Mouse (Mus musculus) neural tube, embryonic 15.5 days (tissue): Measurements from ENCODE around the gene Saa1. TPM values are rescaled to one million over a fixed set of nuclear protein-coding genes. Genes with fewer than 3 reads are reported as not detected.
"Not testable (repeated sequence)": the region's sequence is repeated elsewhere in the genome, so short reads cannot be mapped to it uniquely, and the experiment has no call there.

ENCODE experiments used
- ATAC-seq: fragments of 200-750 bp; cut with Nextera tagmentation; 2 replicates; pipeline ENCODE4 v1.8.0; 2017; ENCODE audit warnings: mild to moderate bottlenecking, moderate TSS enrichment, moderate library complexity; ENCODE audit not compliant: low FRiP score
- H3K27ac ChIP-seq: fragments of 300-500 bp; sonication (generic); replicated peaks from 2 replicates; pipeline ENCODE4 v1.5.1; 2015; ENCODE audit warnings: mild to moderate bottlenecking, inconsistent platforms
- H3K27me3 ChIP-seq: fragments of 300-500 bp; sonication (generic); replicated peaks from 2 replicates; pipeline ENCODE4 v1.6.1; 2015; ENCODE audit warnings: inconsistent platforms
- H3K36me3 ChIP-seq: fragments of 300-500 bp; sonication (generic); 2 replicates; pipeline ENCODE4 v1.6.1; 2015; ENCODE audit warnings: inconsistent platforms
- H3K4me1 ChIP-seq: fragments of 300-500 bp; sonication (generic); 2 replicates; pipeline ENCODE4 v1.6.1; 2015; ENCODE audit warnings: inconsistent platforms
- H3K4me2 ChIP-seq: fragments of 300-500 bp; sonication (generic); 2 replicates; pipeline ENCODE4 v1.6.1; 2015; ENCODE audit warnings: inconsistent platforms, mild to moderate bottlenecking, moderate library complexity
- H3K4me3 ChIP-seq: fragments of 300-500 bp; sonication (generic); replicated peaks from 2 replicates; pipeline ENCODE4 v1.5.1; 2015; ENCODE audit warnings: mild to moderate bottlenecking, inconsistent platforms
- H3K9ac ChIP-seq: fragments of 300-500 bp; sonication (generic); replicated peaks from 2 replicates; pipeline ENCODE4 v1.6.1; 2015; ENCODE audit warnings: mild to moderate bottlenecking, inconsistent platforms
- H3K9me3 ChIP-seq: fragments of 300-500 bp; sonication (generic); replicated peaks from 2 replicates; pipeline ENCODE4 v1.6.1; 2016; ENCODE audit warnings: inconsistent platforms
- WGBS: fragments of 180-500 bp; shearing (Covaris S2); methylation state at CpG from one replicate; pipeline ENCODE4 v1.1.7; 2015; ENCODE audit warnings: mixed read lengths; 5-methylcytosine and 5-hydroxymethylcytosine counted together
- polyA plus RNA-seq: library from polyadenylated mRNA; unstranded; fragments of >200 nt; fragmentation: Nextera tagmentation; extraction: Ambion mirVana; gene quantifications from 2 replicates; pipeline ENCODE4 v1.2.1, GENCODE M21; 2015

Gene Saa1
- 0.45 and 0.65 TPM in 2 replicates for polyA plus RNA-seq

DNA sequence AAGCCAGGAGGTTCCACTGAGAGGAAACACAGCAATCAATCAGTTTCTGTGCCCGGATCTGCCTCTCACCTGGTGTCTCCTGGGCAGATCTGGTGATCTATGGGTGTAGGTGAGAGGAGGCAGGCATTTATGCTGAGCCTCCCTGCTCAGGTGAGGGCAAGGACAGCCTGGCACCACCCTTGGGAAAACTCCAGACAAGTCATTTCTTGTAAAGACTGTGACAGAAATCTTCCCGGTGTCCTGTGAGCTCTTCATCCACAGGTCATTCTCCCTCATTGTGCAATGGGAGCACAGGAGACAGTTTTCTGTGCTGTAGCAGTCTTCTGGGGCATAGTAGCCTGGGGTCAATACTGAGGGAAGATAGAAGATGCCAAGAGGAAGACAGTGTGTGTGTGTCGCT is at the start of gene Saa1:
TSS of gene Saa1 (minus strand) at position 101 of the 400 bp plus-strand sequence.
- 73% methylated on average over 3 of the region's 3 CpGs for WGBS
- not testable (repeated sequence) for H3K27ac ChIP-seq, H3K36me3 ChIP-seq

DNA sequence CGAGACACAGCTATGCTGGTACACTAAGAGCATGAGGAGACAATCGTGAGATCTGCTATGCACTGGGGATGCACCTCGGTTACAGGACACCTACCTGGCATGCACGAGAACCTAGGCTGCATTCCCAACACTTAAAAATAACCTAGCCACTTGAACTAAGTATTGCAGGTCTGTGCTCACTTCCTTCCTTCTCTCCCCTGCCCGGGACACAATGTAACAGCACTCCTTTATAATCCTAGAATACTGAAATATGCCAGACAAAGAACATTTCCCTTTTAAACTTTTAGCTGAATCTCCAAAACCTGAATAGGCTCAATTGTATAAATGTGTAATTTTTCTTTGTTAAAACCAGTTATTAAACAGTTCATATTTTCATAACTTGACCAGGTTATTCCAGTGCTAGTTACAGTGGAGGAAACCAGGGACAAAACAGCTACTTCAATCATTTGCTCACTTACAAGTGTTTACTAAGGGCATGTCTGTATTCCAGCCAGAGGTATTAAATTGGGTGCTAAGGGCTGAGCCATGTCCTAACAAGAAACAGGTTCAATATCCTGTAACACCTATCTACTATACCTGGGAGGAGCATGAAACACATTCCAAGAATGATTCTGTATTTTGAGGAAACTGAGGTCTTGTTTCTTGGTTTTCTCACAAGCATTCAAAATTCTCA is 46.5 kb upstream of the Saa1 start:
- H3K9me3 ChIP-seq: no peaks in the 10 kb centered on the region
- H3K27ac ChIP-seq: no peak overlapping the region
- H3K9ac ChIP-seq: no peak overlapping the region
- peaks cover 12% of the 10 kb centered on the region for H3K4me1 ChIP-seq
- peaks cover 45% of the 10 kb centered on the region for H3K36me3 ChIP-seq
- no peak overlapping the region for H3K4me3 ChIP-seq
- H3K4me2 ChIP-seq: no peak overlapping the region
- WGBS: 94% methylated on average over 5 of the region's 5 CpGs
- ATAC-seq: no peak
- no peaks in the 10 kb centered on the region for H3K27me3 ChIP-seq

More for the DNA sequence above, at the start of gene Saa1:
- not testable (repeated sequence) for H3K9me3 ChIP-seq, ATAC-seq, H3K9ac ChIP-seq, H3K4me2 ChIP-seq, H3K4me1 ChIP-seq, H3K4me3 ChIP-seq, H3K27me3 ChIP-seq

DNA sequence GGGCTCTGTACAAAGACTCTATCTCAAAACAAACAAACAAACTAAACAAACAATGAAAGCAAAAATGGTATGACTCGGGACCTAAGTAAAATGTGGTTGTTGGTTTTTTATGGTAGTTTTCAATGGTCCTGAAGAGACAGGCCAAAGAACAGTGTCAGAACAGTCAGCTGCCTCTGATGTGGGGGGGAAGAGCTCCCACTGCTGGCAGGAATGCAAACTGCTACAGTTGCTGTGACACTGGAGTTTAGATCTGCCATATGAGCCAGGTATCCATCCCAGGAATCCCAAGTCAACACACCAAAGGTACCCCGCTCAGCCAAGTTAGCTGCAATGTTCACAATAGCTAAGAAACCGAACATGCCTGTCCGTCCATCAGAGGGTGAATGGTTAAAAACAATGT is 27.9 kb upstream of the Saa1 start:
- peaks cover 76% of the 10 kb centered on the region for H3K36me3 ChIP-seq
- no peaks in the 10 kb centered on the region for H3K9me3 ChIP-seq
- no peak overlapping the region for H3K9ac ChIP-seq
- no peak overlapping the region for H3K4me2 ChIP-seq
- no peaks in the 10 kb centered on the region for H3K4me1 ChIP-seq
- 65% methylated on average over 4 of the region's 4 CpGs for WGBS
- H3K27ac ChIP-seq: no peak overlapping the region
- no peaks in the 10 kb centered on the region for H3K27me3 ChIP-seq
- H3K4me3 ChIP-seq: no peak overlapping the region
- ATAC-seq: no peak

DNA sequence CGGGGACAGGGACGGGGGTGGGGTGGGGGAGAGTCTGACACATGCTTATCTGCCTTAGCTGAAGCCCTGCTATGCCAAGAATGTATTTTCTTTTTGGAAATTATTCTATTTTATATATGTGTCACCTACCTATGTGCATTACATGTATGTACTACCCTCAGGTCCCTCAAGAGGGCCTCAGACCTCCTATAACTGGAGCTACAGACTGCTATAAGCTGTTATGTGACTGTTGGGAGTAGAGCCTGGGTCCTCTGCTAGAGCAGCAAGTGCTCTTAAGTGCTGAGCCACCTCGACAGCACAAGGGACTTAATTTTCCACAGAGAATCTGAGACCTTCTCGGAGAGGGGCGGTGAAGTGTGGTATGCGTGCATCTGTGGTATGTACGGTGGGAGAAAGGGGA is 25.7 kb upstream of the Saa1 start:
- Histone ChIP-seq H3K4me1 (no peaks in the 10 kb centered on the region), H3K4me3 (no peak overlapping the region), H3K36me3 (peaks cover 72% of the 10 kb centered on the region), H3K27me3 (no peaks in the 10 kb centered on the region), H3K9me3 (no peaks in the 10 kb centered on the region), H3K9ac (no peak overlapping the region), H3K27ac (no peak overlapping the region), H3K4me2 (no peak overlapping the region)
- no peak for ATAC-seq
- 95% methylated on average over 7 of the region's 7 CpGs for WGBS

DNA sequence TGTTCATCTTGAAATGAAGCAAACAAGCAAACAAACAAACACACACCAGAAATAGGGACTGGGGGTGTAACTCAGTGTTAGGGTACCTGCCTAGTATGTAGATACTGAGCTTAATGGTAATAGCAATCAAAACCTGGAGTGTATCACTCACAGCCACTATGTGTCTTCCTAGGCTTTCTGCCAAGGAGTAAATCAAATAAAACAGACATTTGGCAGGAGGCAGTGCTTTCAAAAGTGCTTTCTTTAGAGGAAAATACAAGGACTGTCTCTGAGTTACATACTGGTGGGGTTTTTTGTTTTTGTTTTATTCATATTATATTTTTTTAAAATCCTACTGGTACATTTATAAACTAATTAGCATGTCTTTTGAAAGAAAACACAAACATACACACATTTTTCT is 24.6 kb upstream of the Saa1 start:
- Histone ChIP-seq H3K9me3 (no peaks in the 10 kb centered on the region), H3K36me3 (peaks cover 72% of the 10 kb centered on the region), H3K27me3 (no peaks in the 10 kb centered on the region), H3K4me1 (no peaks in the 10 kb centered on the region), H3K4me3 (no peak overlapping the region), H3K4me2 (no peak overlapping the region), H3K9ac (no peak overlapping the region), H3K27ac (no peak overlapping the region)
- no peak for ATAC-seq

DNA sequence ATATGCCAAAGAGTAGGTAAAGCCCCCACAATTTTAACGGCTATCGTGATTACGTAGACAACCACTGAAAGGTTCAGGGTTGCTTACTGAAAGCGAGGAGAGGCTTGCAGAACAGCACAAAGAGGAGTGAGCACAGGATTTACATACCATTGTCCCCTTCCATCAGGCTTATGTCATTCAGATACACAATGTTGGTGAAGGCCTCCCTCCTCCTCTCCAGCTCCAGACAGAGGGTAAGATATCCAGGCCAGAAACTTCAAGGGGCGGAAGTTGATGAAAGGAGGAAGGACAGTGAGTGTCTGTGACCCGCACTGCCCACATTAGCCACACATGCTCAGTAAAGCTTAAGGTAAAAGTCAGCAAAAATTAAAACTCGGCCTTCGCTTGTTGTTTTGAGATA is 21.9 kb upstream of the Saa1 start:
- Histone ChIP-seq H3K27ac (no peak overlapping the region), H3K4me1 (no peaks in the 10 kb centered on the region), H3K4me3 (no peak overlapping the region), H3K9me3 (no peaks in the 10 kb centered on the region), H3K4me2 (no peak overlapping the region), H3K9ac (no peak overlapping the region), H3K36me3 (peaks cover 81% of the 10 kb centered on the region), H3K27me3 (no peaks in the 10 kb centered on the region)
- no peak for ATAC-seq
- WGBS: 90% methylated on average over 8 of the region's 8 CpGs

DNA sequence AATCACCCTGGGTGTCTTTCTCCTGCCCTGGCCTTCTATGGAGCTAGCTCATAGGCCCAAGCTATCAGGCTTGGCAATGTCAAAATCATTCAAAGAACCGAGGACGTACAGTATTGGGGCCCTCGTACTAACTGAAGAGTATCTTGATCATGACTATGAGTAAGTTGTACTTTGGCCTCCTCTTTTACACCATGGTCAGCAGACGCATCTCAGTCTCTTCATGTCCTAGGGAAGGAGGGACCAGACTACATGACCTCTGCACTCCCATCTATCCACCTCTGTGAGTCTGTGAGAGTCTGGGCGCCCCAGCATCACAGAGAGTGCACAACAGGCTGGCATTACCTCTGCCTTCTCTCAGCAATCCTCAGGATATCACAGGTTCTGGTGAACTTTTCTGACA is 19.8 kb upstream of the Saa1 start:
- H3K9me3 ChIP-seq: no peaks in the 10 kb centered on the region
- no peak overlapping the region for H3K9ac ChIP-seq
- ATAC-seq: no peak
- no peaks in the 10 kb centered on the region for H3K4me1 ChIP-seq
- H3K27me3 ChIP-seq: no peaks in the 10 kb centered on the region
- no peak overlapping the region for H3K4me3 ChIP-seq
- H3K4me2 ChIP-seq: no peak overlapping the region
- peaks cover 76% of the 10 kb centered on the region for H3K36me3 ChIP-seq
- WGBS: 96% methylated on average over 5 of the region's 5 CpGs
- no peak overlapping the region for H3K27ac ChIP-seq

DNA sequence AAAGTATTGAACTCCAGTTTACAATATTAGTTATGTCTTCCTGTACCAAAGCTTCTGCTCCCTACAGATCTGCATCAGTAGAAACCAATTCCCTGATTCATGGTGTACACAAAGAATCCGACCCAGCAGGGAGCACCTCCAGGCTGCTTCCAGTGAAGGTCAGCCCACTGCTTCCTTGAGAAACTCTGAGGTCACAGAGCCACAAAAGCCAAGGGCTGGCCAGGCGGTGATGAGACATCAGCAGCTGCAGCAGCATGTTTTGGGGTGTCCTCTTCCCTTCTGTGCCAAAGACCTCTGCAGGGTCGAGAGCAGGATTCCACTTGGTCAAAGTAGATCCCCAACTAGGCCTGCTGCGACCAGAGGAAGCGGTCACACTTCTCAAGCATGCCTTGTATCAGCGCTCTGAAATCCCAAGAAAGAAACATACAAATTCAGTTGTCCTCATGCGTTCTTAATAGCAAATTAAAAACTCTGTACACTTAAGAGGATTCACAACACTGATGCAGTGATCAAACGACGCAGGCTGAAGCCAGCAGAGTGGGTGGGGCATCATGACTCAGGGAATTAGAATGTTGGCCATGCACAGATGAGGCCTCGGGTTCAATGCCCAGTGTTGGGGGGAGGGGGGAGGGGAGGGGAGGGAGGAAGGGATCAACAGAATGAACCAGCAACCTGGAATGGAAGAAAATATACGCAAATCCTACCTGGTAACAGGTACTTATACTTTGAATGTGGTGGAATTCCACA is 18.4 kb upstream of the Saa1 start:
- Histone ChIP-seq H3K4me3 (no peak overlapping the region), H3K9me3 (no peaks in the 10 kb centered on the region), H3K27ac (no peak overlapping the region), H3K4me2 (no peak overlapping the region), H3K4me1 (no peaks in the 10 kb centered on the region), H3K27me3 (no peaks in the 10 kb centered on the region), H3K9ac (no peak overlapping the region), H3K36me3 (peaks cover 69% of the 10 kb centered on the region)
- WGBS: 71% methylated on average over 11 of the region's 11 CpGs
- ATAC-seq: no peak

DNA sequence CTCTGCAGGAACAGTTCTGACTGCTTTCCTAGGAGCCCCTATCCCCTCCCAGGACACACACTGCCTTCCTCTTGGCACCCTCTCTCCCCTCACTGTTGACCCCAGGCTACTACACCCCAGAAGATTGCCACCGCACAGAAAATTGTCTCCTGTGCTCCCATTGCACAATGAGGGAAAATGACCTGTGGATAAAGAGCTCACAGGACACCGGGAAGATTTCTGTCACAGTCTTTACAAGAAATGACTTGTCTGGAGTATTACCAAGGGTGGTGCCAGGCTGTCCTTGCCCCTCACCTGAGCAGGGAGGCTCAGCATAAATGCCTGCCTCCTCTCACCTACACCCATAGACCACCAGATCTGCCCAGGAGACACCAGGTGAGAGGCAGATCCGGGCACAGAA is 8.7 kb upstream of the Saa1 start, which contains the start of gene Saa2:
TSS of gene Saa2 (plus strand) at position 301 of the 400 bp plus-strand sequence.
- no peak within 1 kb of the TSS for H3K27ac ChIP-seq
- no peak for ATAC-seq
- no peak within 1 kb of the TSS for H3K9ac ChIP-seq
- H3K4me3 ChIP-seq: no peak within 1 kb of the TSS
- H3K27me3 ChIP-seq: no peaks in the 10 kb centered on the region
- no peaks in the 10 kb centered on the region for H3K4me1 ChIP-seq
- H3K9me3 ChIP-seq: no peaks in the 10 kb centered on the region
- 66% methylated on average over 3 of the region's 3 CpGs for WGBS
- H3K4me2 ChIP-seq: no peak within 1 kb of the TSS
- no peaks in the 10 kb centered on the region for H3K36me3 ChIP-seq

DNA sequence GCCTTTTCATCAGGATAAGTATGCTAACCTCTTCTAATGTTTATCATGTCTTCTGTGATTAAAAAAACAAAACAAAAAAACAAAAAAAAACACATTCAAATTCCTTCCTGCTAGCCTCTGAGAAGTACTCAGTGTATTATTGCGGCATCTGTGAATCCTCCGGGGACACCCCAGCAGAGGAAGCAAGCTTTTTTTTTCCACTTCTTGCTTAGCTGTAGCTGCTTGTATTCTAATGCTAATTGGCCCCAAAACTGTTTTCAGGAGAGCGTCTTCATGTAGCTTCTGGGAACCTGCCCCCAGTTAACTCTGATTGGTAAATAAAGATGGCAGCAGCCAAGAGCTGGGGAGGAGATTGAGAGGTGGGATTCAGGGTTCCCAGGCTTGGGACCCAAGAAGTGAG is 5.7 kb upstream of the Saa1 start:
- Histone ChIP-seq H3K4me1 (no peaks in the 10 kb centered on the region), H3K9me3 (no peaks in the 10 kb centered on the region), H3K36me3 (no peaks in the 10 kb centered on the region), H3K27ac (no peak overlapping the region), H3K4me2 (no peak overlapping the region), H3K4me3 (no peak overlapping the region), H3K27me3 (no peaks in the 10 kb centered on the region), H3K9ac (no peak overlapping the region)
- ATAC-seq: no peak
- WGBS: 40% methylated on average over 3 of the region's 3 CpGs

DNA sequence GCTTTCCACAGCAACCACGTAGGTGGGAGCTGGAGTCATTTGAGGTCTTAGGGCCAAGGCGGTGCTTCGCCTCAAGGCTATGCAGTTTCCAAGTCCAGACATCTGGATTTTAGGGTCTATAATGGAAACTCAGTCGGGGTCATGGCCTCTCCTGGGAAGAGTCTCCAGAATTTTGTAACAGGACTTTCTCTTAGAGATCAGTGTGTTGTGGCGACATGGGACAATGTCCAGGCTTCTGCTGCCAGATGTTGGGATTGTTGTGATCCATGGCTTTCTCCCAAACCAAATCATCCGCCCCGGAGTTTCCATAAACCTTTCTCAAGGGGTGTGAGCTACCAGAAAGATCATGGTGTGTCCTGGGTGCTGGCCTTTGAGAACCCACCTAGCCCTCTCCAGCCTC is 3.6 kb upstream of the Saa1 start:
- ATAC-seq: no peak
- Histone ChIP-seq H3K4me1 (no peaks in the 10 kb centered on the region), H3K4me2 (no peak overlapping the region), H3K9ac (no peak overlapping the region), H3K27ac (no peak overlapping the region), H3K27me3 (no peaks in the 10 kb centered on the region), H3K36me3 (no peaks in the 10 kb centered on the region), H3K4me3 (no peak overlapping the region), H3K9me3 (no peaks in the 10 kb centered on the region)
- 87% methylated on average over 7 of the region's 7 CpGs for WGBS

DNA sequence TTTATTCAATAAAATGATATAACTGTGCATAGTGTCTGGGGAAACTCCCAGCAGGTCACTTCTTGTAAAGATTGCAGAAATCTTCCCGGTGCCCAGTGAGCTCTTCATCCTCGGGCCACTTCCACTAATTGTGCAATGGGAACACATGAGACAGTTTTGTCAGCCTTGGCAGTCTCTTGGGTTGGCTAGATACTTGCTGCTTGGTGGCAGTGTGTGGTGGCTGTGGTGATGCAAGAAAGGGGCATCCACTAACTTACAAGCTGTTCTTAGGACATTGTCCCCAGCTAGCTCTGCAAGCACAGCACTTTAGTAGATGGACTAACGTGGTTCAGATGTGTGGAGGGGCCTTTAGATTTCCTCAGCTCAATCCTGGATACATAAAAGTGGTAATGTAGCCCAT is 3.0 kb upstream of the Saa1 start:
- H3K9ac ChIP-seq: no peak overlapping the region

More for the DNA sequence above, 3.0 kb upstream of the Saa1 start:
- Histone ChIP-seq H3K4me2 (no peak overlapping the region), H3K27ac (no peak overlapping the region), H3K27me3 (no peaks in the 10 kb centered on the region), H3K9me3 (no peaks in the 10 kb centered on the region), H3K4me3 (no peak overlapping the region), H3K4me1 (no peaks in the 10 kb centered on the region), H3K36me3 (no peaks in the 10 kb centered on the region)
- WGBS: 84% methylated on average over 3 of the region's 3 CpGs
- no peak for ATAC-seq
